Mouse (Mus musculus) induced T-regulatory cell, adult 2 months (primary cell): Measurements from ENCODE around the gene Clec3b.
A peak's percentile ranks its signal among the peaks of the same experiment; 100 is the strongest.

Experiments used
- DNase-seq: peaks from one replicate; pipeline ENCODE4 v3.0.0-alpha.2; 2012; ENCODE audit warnings: low read depth

Gene Clec3b

DNA sequence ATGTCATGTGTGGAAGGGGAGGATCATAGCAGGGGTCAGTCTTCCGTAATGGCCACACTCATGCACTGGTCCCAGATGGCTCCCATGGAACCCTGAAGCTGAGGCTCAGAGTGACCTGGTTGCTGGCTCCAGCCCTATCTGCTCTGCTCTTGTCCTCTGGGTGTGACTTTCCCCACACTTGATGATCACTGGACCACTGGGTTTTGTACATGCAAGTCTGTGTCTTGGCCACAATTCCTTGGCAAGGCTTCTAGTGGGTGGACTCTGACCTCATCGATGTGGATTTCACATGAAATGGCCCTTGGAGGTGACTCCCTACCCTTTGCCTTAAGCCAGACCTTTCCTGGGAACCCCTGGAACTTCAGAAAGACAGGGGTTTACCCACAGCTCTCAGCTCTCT, 2.4 kb downstream of the Clec3b start:
- DNase-seq, result no peak

DNA sequence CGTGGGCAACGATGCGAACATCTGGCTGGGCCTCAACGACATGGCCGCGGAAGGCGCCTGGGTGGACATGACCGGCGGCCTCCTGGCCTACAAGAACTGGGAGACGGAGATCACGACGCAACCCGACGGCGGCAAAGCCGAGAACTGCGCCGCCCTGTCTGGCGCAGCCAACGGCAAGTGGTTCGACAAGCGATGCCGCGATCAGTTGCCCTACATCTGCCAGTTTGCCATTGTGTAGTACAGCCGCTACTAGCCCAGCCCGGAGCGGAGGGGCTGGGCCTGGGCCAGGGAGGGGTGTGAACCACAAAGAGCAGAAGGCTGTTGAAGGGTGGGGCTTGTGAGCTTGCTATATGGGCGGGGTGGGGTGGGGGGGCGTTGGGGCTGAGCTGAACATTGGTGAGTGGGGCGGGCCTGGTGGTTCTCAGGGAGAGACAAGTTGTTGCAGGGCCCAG, 6.2 kb downstream of the Clec3b start:
- DNase-seq, result no peak

DNA sequence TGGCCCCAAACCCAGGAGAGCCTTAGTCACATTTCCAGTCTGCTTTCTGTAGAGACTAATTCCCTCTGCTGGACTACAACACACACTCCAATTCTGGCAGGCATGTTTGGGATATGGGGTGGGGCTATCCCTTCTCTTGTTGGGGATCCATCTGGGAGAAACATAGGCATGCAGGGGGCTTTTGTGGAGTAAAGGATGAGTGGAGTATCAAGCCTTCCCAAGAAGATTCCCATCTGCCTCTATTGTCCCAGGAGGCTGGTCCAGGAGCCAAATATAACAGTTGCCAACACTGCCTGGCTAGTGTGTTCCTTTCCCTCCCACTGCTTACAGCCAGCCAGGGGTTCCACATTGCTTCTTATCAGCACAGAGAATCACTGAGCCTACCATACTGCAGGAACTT, 7.0 kb downstream of the Clec3b start:
- DNase-seq, result no peak

DNA sequence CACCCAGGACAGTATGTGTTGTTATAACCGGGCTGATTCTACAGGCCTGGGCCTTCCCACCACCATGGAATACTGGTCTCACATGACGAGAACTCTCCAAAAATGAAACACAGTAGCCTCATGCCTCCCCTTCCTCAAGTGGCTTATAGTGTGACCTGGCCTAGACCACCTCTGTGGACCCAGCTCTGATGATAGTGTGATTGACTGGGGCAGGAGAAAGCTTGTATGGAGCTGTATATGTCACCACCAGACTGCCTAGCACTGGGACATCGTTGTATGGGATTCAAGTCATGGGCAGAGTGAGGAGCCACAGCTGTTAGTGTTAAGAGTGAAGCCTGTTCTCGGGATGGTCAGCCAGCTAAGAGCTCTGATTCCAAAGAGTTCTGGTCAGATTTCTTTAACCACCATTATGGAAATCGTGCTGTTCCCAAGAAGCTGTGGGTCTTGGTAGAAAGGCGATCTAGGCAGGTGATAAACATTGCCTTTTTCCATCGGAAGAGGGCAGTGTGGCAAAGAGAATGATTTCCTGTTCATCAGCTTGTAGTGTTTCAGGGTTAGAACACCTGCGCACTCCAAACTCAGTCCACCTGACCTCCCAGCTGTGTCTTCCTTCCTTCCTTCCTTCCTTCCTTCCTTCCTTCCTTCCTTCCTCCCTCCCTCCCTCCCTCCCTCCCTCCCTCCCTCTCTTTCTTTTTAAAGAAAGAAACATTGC, 7.5 kb downstream of the Clec3b start:
- DNase-seq, result peak; percentile 83

DNA sequence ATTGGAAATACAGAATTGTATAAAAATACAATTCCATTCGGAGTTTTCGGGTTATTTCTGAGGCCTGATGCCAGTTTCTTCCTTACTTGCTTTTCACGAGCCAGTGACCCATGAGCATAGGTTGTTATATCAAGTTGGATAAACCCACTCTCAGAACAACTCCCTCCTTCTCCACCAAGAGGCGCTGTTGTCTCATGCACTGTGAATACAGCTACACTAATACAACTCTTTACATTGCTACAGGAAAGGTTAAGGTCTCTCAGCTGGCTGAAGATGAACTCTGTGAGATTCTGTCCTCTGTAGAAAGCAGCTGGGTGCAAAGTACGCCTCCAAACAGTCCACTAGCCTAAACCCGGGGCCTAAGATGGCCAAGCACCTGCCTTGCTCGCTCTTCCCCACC, 8.6 kb downstream of the Clec3b start:
- peak; percentile 88 for DNase-seq

DNA sequence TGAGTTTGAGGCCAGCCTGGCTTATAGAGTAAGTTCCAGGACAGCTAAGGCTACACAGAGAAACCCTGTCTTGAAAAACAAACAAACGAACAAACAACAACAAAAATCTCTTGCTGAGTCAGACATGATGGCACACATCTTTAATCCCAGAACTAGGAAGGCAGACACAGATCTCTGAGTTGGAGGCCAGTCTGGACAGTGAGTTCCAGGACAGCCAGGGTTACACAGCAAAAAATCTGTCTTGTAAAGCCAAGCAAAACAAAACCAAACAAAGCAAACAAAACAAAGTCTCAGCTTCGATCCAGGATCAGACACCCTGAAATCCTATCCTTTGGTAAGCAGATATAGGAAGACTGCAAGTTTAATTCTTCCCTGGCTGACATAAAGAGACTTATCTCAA, 11.0 kb downstream of the Clec3b start:
- no peak for DNase-seq

DNA sequence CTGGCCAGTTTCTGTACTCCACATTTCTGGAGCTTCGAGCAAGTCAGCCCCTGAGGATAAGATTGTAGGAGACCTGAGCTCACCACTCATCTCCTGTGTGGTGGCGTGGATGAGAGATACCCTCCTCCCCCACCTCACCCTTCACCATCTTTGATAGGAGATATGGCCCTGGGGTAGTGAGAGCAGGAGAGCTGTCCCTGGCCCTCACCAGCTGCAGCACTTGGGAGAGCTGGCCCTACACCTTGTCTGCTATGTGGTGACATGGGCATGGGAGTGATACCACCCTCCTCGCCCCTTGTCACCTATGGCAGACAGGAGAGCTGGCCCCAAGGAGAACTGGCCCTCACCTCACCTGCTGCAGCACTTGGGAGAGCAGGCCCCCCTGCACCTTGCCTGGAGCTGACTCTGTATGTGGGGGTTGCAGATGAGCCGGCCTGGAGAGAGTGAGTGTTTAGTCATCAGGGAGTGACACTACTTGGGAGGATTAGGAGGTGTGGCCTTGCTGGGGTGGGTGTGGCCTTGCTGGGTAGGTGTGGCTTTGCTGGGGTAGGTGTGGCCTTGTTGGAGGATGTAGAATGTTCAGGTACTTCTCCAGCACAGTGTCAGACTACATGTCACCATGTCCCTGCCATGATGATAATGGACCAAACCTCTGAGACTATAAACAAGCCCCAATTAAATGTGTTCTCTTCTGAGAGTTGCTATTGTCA, 12.4 kb downstream of the Clec3b start:
- peak; percentile 19 for DNase-seq

DNA sequence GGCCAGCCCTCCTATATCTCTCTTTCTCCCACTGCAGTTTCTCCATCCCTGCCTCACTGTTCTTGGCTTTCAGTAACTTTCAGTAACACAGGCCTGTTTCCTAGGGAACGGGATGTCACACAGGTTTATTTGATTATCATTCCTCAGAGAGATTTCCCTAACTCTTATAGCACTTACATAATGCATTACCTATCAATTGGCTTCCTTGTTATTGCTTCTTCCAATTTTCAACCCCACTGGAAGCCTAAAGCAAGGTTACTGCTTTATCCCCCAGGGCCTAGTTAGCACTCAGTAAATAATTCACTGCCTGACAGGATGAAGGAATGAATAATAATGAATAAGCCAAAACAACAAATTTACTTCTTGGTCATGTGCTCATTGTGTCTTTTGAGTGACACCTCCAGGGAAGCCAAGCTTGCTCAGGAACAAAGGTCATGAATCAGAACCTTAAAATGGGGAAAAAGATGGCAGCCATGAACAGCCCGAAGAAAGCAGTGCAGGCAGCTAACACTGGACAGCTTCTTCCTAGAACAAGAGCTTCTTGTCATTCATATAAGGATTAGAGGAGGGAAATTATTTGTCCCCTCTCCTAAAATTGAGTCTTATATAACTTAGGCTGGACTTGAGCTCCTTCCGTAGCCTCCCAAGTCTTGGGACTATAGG, 15.2 kb downstream of the Clec3b start:
- no peak for DNase-seq

DNA sequence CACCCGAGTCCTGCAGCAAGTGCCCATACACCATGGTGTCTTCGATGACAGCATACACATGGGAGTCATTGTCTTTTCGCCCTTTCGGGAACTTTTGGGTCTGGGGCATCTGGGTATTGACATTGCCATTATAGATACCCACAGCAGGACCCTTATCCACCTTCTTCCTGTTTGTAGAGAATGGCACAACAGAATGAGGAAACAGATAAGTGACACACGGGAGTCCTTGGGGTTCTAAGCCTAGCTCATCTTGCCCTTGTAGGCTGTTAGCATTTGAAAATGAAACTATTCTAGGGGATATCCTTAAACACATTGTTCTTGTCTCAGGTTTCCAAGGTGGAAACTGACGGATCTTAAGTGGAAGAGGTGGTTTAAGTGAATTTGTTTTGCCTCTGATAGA, 23.0 kb downstream of the Clec3b start:
- DNase-seq, result no peak

DNA sequence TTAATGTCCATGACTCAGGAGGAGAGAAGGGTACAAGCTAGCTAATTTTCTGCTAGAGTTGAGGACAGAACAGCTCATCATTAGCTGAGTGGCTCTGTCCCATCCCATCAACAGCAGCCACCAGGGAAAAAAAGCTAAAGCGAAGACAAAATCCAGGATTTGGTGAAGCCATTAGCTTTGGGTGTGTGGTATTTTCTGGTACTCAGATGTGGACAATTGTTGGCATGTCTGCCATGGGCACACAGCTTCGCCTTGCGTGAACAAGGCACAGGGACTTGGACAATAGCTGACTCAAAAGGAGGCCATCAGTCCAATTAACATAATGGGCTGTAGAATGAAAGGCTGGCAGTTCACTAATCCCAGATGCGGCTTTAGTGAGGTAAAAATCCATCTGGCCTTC, 23.6 kb downstream of the Clec3b start:
- no peak for DNase-seq

DNA sequence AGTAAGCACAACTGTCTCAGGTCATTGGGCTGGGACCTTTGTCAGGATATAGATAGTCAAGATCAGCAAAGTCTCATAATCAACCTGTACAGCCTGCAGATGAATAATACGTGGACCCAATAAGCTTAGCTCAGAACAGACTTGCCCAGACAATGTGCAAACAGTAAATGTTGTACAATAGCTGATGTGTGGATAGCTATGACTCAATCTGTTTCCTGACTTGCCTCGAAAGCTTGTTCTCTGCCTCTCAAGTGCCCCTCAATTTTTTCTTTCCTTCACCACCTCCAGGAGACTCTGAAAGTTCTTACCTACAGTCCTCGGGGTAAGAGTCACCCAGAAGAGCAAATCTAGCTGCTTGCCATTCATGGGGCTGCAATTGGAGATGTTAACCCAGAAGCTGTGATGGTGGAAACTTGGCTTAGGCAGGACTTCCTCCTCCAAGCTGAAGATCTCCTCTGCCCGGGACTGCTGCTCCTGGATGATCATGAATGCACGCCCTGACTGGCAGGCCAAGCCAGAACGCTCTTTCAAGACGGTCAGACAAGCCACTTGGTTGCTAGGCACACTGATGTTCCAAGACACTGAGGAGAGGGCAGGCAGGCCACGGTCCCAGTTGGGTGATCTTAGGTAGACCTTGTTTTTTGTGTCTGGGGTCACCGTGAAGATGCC, 26.8 kb downstream of the Clec3b start:
- no peak for DNase-seq

DNA sequence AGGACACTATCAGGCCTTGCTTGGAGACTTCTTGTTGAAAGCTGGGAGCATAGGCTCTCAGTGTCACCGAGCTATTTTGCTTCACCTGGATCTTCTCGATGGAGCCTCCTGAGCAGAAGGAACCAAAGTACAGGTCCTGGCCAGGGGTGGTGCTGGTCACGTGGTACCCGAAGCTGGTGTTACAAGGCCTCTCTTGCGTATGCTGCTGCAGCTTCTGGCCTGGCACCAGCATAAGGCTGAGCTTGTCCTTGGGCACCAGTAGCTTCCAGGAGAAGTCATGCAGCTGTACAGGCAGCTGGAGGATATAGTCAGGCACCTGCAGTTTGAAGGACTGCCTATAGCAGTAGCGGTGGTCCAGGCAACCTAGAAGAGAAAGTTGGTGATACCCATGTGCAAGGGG, 29.3 kb downstream of the Clec3b start:
- DNase-seq, result no peak

DNA sequence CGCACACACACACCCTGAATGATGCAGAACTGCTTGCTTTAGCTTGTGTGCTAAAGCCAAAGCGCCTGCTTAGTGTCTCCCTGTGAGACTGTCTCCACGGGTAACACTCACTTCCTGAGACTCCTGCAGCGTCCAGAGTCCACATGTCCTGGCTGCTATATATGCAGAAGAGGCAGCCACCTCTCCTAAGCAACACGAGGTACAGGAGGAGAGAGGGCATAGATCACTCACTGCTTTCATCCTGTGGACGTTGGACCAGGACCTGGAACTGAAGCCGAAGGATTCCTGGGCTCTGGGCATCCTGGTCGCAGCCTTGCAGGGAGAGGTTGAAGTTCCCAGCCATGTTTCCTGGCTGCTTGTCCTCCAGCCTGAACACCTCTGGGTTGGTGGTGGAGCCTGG, 32.5 kb downstream of the Clec3b start:
- no peak for DNase-seq

DNA sequence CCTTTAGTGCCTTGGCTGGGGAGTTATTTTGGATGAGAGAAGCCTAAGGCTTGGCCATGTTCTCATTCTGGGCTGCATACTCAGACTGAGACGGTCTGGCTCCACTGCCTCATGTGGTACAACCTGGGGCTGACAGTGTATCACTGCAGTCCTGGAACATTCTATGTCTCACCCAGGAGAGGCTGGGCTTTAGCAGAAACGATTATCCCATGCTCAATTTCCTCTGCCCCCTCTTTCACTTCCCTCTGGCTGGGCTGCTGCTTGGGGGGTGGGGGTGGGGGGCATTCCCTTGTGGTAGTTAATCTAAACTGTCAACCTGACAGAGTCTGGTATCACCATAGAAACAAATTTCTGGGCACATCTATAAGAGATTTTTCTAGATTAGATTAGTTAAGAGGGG, 34.8 kb downstream of the Clec3b start:
- DNase-seq, result no peak

DNA sequence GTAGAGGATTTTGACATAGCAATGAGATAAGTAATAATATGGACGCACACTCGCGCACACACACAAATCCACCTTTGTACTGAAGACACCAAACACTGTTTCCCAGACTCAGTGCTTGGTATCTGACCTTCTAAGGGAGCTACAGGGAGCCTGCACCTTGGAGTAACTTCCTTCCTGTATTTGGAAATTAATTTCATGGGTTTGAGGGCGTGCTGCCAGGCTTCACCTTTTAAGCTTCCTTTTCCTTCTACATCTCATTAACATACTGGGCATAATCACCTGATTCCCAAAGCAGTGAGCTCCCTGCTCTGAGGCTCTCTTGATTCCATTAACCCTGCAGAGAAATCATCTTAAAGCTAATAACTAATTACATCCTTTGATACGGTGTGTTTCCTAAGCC, 35.4 kb downstream of the Clec3b start:
- no peak for DNase-seq

DNA sequence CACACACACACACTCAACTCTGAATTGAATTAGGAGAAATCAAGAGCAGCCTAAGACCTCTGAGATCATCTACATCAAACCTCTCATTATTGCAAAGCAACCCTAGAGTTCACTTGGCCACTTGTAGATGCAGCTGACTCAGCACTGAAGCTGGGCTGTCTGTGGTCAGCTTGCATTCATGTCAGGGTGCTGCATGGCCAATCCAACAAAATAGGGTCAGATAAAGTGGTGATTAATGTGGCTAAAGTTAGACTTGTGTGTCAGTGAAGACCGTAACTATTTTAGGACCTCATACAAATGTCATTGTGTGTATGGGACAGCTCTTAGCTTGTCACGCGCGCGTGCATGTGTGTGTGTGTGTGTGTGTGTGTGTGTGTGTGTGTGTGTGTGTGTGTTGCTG, 36.8 kb downstream of the Clec3b start:
- DNase-seq, result no peak

DNA sequence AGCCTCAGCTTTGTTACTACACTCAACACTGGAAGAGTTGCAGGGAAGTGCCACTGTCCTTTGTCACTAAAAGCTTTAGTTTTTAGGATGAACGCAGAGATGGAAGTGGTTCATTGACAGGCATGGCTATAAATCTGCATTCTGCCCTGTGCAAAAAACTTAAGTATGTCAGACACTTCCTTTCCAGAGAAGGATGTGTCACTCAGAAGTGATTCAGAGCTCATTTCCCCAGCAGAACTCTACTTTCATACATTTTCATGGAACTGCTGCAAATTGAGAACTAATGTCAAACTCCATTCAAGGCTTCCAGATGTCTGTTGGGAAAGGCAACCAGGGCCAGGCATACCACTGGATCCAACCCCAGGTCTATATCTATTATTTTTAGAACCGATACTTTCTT, 37.5 kb downstream of the Clec3b start:
- DNase-seq, result no peak

DNA sequence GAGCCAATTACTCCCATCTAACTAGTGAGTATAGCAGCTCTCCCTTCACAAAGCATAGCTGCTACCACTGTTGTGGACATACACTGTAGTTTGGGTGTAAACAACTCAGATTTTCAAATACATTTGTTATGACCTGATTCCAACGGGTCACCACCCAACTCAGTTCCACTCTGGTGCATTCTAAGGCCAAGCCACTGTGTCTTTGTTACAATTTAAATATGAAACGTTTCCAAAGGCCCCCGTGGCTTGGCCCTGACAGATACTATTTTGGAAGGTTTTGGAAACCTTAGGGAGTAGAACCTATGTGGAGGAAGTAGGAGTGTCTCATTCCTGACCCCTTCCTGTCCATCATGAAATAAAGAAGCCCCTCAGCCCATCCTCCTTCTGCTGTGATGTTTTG, 49.4 kb downstream of the Clec3b start:
- DNase-seq, result no peak

DNA sequence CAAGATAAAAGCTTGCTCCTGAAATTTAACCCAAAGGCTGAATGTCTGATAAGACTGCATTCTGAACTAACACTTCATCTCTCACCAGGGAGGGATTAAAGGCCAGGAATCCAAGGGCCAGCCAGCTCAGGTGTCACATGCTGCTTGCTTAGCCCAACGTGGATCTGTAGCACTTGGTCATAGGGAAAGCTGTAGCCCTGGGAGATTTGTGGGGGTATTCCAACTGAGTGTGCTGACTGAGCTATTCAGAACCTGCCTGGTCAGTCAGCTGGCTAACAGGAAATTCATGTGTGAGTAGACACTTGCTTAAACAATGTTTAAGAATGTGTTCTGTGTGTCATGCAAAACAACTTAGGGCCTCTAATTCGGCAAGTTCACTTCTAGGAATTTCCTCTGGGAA, 55.8 kb downstream of the Clec3b start:
- DNase-seq, result no peak

DNA sequence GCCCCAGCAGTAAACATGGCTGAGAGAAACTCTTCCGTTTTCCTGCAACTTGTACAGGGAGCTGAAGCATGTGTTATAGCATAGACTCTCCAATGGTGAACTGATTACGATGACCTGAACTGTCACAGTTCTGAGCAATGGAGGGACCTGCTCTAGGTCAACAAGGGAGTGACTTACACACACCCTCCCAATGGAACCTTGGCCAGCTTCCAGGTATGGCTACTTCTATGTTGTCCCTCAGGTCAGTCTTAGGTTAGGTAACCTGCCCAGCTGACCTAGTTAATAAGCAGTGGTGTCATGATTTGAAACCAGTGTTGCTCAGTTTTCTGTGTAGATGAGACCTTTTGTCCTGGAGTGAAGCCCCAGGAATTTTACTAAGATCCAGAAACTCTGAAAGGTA, 56.2 kb downstream of the Clec3b start:
- no peak for DNase-seq
